8 mouse cellular contexts compared by ENCODE assay signal in genomic region chr10:4079643-4080244, GRCm38 (mm10).
DNase-seq lines count a peak whose midpoint lies in the region; ATAC-seq lines count a peak whose summit lies in the region.

No protein-coding gene starts in this region.

- no peaks in the 10 kb centered on the region for H3K79me2 ChIP-seq in macrophage (ENCODE audit: inconsistent target)

- H3K9me3 ChIP-seq in intestine, embryonic 16.5 days (ENCODE audit: control insufficient read depth, low read length): no peaks in the 10 kb centered on the region

- peaks cover 3% of the 10 kb centered on the region; the same call in 1 of the 2 replicates for H3K36me3 ChIP-seq in intestine, embryonic 16.5 days (ENCODE audit: control insufficient read depth, insufficient read depth, low read length)
- no peaks in the 10 kb centered on the region for H3K36me3 ChIP-seq in macrophage (ENCODE audit: inconsistent target)

- DNase-seq in cerebellum, postnatal 25 days: peak; percentile 33 to 55
- no peak for DNase-seq in cerebellum, adult 8-10 months
- DNase-seq in gastrocnemius, postnatal 36 days: peak; percentile 55 to 63
- peak; percentile 14 to 54 for DNase-seq in left cerebral cortex, adult 8-10 months (ENCODE audit: low spot score in 2 of 2)
- DNase-seq in thymus, adult 18-20 months: peak; percentile 37

- intact Hi-C loops in gastrocnemius, postnatal 36 days (cut with DNase I): no loop called here

- peak overlapping the region; percentile 37 for H3K4me3 ChIP-seq in brown adipose tissue, adult 24 weeks (ENCODE audit: insufficient read depth, low read depth, low read length)
- no peak overlapping the region for H3K4me3 ChIP-seq in intestine, embryonic 16.5 days (ENCODE audit: low read length)
- peak overlapping the region; percentile 8; the same call in 1 of the 2 replicates for H3K4me3 ChIP-seq in macrophage (ENCODE audit: inconsistent target)

- 35% methylated on average over 15 of the region's 15 CpGs for WGBS in intestine, embryonic 16.5 days
- under 1% methylated on average over 15 of the region's 15 CpGs for WGBS in macrophage (ENCODE audit: missing documents)

- no peak overlapping the region for H3K9ac ChIP-seq in intestine, embryonic 16.5 days (ENCODE audit: low read depth, low read length)

- peak; percentile 50 for ATAC-seq in intestine, embryonic 16.5 days

- no peaks in the 10 kb centered on the region for H3K27me3 ChIP-seq in intestine, embryonic 16.5 days (replicated peaks; ENCODE audit: control insufficient read depth, insufficient read depth, low read length)

- peaks cover 14% of the 10 kb centered on the region for H3K4me1 ChIP-seq in brown adipose tissue, adult 24 weeks (ENCODE audit: control insufficient read depth, insufficient read depth, insufficient read length, low read length)
- H3K4me1 ChIP-seq in intestine, embryonic 16.5 days (ENCODE audit: control insufficient read depth, insufficient read depth, low read length): peaks cover 26% of the 10 kb centered on the region

- H3K4me2 ChIP-seq in intestine, embryonic 16.5 days (ENCODE audit: low read depth, low read length): no peak overlapping the region; the same call in 1 of the 2 replicates

- H3K27ac ChIP-seq in brown adipose tissue, adult 24 weeks (replicated peaks; ENCODE audit: low read depth, low read length): peak overlapping the region; percentile 97
- H3K27ac ChIP-seq in intestine, embryonic 16.5 days (ENCODE audit: low read length): peak overlapping the region; percentile 73
- H3K27ac ChIP-seq in macrophage: peak overlapping the region; percentile 83
